Mouse (Mus musculus): Measurements from ENCODE around the gene Hmgb1. TPM values are rescaled to one million over a fixed set of nuclear protein-coding genes. Genes with fewer than 3 reads are reported as not detected.

Gene Hmgb1
- total RNA-seq, 2 experiments from 2014 or later: 186 to 230 TPM

Other genes starting within 250 kb of the Hmgb1 start
- 1 to 10 TPM; 3.6 to 4.7 TPM for gene Gm42791, start 189.3 kb downstream of the Hmgb1 start, total RNA-seq (2021)
- 10 to 100 TPM; 29.1 to 30.9 TPM for gene Uspl1, start 139 bp downstream of the Hmgb1 start, total RNA-seq (2021)
- 10 to 100 TPM; 10.3 to 15.3 TPM for gene Alox5ap, start 80.3 kb upstream of the Hmgb1 start, total RNA-seq (2021)
- gene Medag, start 227.3 kb upstream of the Hmgb1 start, total RNA-seq (2021): 1 to 10 TPM; 7.0 to 7.2 TPM

All from adrenal gland, postnatal 10 days (tissue).